Mouse (Mus musculus) midbrain, embryonic 16.5 days (tissue): Measurements from ENCODE around the gene Tbce. TPM values are rescaled to one million over a fixed set of nuclear protein-coding genes. Genes with fewer than 3 reads are reported as not detected.

Source experiments
- polyA plus RNA-seq: library from polyadenylated mRNA; unstranded; fragments of >200 nt; fragmentation: Nextera tagmentation; extraction: Ambion mirVana; gene quantifications from 2 replicates; pipeline ENCODE4 v1.2.1, GENCODE M21; 2015

The Tbce gene
- polyA plus RNA-seq, 1 experiment from 2014 or later = 106 TPM

Other genes starting within 250 kb of the Tbce start
- 17.8 and 18.6 TPM in 2 replicates for gene B3galnt2, start 85.2 kb downstream of the Tbce start, polyA plus RNA-seq
- gene Arid4b, start 23.6 kb upstream of the Tbce start, polyA plus RNA-seq = 80.9 and 89.7 TPM in 2 replicates
- 80.6 and 81.0 TPM in 2 replicates for gene Ggps1, start 23.9 kb upstream of the Tbce start, polyA plus RNA-seq